Mouse (Mus musculus) left cerebral cortex, postnatal 25 days (tissue): Measurements from ENCODE around the gene Rbpjl. TPM values are rescaled to one million over a fixed set of nuclear protein-coding genes. Genes with fewer than 3 reads are reported as not detected.

Source experiments
- DNase-seq, 2 experiments: peaks; one replicate each; pipeline ENCODE4 v3.0.0; 2022; ENCODE audit warnings: low spot score in 2 of 2, mixed read lengths in 1 of 2
- intact Hi-C: fragments of 180-260 bp; cut with DNase I; formaldehyde crosslinking; loops from one replicate; pipeline ENCODE4 v1.15.1; 2025
- total RNA-seq, 2 experiments: library from RNA; stranded (reverse); gene quantifications; 2 replicates each; pipeline ENCODE4 v1.2.3; 2021

Rbpjl gene
- under 1 TPM; 0.41 to 0.43 TPM for total RNA-seq

DNA sequence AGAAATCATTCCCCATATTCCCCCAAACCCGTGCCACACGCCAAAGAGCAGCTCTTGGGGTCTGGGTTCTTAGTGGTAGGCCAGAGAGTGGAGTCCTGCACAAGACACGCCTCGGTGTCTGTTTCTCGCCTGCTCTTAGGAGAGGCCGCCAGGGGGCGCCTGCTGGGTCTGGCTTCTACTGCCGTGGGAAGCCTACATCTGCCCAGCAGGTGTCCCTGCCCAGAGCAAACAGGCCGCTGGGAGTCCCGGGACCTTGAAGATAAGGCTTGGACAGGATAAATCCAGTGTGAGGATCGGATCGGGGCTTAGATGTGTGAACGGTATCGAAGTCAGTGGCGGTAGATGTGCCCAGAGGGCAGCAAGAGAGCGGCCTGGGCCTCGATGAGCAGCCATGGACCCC, at the start of gene Rbpjl:
Gene Rbpjl, plus strand, starts transcription at position 236 of the 400 bp plus-strand sequence.
- intact Hi-C loops: no loop called here

DNA sequence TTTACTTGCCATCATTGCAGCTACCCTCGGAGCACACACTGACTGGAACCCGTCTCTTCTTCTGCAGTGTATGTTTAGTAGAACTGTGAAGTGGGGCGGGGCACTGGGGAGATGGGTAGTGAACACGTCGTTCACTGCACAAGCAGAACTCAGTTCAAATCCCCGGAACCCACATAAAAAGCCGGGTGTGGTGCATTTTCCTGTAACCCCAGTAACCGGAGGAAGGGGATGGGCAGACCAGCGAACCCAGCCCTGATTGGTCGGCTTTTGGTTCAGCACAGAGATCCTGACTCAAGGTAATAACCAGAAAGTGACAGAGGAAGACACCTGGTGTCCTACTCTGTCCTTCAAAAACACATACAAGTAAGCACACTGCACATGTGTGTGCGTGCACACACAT, 49.6 kb upstream of the Rbpjl start:
- DNase-seq: no peak
- intact Hi-C loops: loop anchor here (5.0 kb wide), 1 partner anchor 226 kb away; no protein-coding TSS in a partner anchor

More for the DNA sequence above, at the start of gene Rbpjl:
- peak; percentile 62 to 67 for DNase-seq

DNA sequence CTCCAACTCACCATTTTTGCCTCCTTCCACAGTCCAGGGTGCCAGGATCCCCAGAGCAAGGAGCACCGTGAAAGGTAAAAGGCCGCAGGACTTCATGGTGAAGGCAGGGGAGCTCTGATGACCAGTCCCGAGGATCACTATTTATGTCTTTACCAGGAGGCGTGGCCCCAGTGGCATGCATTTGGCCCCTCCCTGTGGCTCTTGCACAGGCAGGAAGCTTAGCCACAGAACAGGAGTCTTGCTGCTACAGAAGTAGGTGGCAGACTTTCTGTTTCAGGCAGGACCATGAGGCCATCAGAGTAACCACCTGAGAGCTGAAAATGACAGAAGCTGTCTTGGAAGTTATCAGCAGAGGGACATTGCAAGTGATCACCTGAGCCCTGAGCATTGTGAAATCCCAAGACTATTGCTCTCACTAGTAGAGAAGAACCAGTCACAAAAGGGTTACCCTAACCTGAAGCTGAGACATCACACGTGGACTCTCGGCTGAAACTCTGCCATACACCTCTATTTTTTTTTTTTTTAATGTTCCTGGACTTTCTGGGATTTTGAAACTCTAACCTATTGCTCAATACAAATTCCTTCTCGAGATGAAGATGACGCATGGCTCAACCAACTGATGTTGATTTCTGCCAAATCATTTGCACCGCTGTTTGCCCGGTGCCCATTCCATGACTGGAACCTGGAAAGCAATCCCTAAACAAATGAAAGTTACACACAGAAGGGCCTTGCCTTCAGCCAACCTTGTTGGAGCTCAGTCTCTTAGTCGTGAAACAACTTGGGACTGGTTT, 46.6 kb upstream of the Rbpjl start:
- DNase-seq: no peak

DNA sequence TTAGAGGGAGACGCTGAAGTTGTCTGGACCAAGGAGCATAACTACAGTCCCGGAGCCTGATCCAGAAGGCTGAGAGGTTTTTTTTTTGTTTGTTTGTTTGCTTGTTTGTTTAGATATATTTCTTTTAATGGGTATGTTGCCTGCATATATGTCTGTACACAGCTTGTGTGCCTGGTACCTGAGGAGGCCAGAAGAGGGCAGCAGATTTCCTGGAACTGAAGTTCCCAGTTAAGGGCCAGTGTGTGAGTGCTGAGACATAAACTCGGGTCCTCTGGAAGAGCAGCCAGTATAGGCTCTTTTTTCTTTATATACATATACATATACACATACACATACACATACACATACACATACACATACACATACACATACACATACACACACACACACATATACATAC, 44.6 kb upstream of the Rbpjl start:
- DNase-seq: no peak
- intact Hi-C loops: no loop called here

More for the DNA sequence above, 46.6 kb upstream of the Rbpjl start:
- intact Hi-C loops: no loop called here

DNA sequence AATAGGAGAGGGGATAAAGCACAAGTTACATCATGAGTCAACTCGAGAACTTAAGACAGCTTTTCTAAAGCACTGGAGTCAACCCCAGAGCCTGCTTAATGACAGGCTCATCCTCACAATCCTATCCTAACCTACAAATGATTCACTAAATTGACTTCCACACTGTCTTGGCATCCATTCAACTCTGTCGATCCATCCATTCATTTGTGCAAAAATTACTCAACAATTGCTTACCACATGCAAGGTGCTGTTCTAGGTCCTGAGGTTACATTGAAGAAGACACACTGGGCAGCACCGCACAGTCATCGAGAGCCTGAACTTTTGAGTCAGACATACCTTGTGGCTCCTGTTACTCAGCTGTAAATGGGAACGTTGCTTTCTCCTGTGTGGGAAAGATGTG, 43.9 kb upstream of the Rbpjl start:
- intact Hi-C loops: no loop called here
- DNase-seq: no peak

DNA sequence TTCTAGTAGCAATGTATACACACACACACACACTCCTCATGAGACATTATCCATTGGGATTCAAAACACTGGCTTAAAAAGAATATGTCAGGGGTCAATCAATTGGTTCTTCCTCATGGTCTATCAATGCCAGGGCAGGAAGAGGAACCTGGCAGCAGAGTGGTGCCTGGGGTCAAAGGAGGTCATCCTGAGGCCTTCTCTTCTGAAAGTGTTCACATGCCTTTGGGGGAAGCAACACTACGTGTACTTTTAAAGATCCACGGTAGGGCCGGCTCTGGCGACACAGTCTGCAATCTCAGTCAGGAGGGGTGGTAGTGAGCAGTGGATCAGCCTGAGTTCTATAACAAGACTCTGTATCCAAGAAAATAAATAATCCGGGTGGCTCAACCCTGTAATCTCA, 43.3 kb upstream of the Rbpjl start:
- intact Hi-C loops: no loop called here
- DNase-seq: no peak

DNA sequence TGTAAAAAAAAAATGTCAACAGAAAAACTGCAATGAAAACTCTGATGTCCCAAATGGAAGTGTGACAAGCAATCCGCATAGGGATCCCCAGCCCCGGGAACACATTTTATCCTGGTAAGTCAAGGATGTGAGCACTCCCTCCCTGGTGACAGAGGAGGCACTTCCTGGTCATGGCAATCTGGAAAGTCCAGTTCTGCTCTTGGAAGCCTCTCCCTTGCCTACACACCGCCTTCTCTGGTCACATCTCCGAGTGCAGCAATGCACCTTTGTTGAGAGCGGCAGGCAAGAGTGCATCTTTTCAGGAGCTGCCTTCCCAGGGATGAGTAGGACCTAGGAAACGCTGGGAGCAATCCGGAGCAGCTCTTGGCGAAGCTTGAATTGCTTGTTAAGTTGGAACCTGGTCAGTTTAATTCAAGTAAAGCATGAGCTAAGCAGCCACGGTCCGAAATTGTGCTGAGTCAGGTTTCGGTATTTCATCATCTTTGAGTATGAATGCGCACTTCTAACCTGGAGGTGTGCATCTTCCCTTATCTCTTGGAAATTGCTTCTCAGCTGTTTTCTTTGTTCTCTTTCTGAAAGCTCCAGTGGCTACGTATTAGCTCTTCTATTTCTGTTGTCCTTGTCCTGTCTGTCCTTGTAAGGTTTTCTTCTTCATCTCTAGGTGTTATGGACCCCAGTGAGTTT, 41.8 kb upstream of the Rbpjl start:
- no peak for DNase-seq
- intact Hi-C loops: no loop called here

DNA sequence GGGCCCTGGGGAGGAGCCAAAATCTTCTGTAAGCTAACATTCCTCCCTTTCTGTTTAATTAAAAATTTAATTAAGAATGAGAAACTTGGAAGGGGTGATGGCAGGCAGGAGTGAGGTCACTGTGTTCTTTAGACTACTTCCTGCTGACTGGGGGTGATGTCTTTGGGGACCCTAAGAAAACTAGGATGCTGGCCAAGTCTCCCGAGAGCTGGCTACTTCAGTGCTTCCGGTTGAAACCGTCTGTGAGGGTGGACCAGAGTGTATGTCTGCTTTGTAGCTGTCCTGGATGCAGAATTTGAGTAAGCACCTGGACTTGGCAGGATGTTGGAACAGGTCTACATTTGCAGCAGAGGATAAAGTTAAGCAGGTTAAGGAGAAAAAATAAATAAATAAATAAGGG, 36.0 kb upstream of the Rbpjl start:
- DNase-seq: no peak
- intact Hi-C loops: no loop called here

DNA sequence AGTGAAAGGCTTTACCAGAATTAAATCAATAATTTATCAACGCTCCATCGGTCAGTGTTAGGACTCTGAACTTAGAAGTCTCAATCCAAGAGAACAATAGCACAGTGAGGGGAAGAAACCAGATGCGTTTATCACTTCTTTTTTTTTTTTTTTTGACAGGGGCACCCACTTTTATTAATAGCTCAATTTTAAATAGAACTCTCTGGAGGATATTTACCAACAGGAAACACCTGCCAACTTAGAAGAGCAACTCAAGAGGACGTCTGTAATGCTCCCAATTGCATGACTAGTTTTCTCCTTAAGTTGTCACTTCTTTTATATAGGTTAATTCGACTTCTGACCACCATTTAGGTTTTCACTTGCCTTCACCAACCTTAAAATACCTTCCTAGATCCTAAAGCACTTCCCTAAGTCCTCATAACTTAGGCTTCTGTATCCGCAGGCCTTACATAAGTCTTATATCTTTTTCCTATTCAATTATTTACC, 34.3 kb upstream of the Rbpjl start:
- no peak for DNase-seq
- intact Hi-C loops: no loop called here

DNA sequence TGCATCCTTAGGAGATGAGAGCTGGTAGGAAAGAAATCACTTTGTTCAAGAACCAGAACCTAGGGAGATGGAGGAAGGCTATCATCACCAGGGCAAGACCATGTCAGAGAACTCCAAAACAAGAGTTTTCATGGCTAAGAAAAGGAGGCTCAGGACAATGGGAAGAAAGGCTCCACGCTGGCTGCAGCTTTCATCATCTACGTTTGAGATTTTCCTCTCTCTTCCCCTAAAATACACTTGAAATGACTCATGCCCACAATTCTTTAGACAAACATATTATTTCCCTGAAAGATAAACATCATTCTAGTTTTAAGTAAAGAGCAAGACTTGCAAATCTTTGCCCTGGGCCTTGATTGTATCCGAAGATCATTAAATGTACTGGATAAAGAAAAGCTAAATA, 31.6 kb upstream of the Rbpjl start:
- intact Hi-C loops: no loop called here
- no peak for DNase-seq

DNA sequence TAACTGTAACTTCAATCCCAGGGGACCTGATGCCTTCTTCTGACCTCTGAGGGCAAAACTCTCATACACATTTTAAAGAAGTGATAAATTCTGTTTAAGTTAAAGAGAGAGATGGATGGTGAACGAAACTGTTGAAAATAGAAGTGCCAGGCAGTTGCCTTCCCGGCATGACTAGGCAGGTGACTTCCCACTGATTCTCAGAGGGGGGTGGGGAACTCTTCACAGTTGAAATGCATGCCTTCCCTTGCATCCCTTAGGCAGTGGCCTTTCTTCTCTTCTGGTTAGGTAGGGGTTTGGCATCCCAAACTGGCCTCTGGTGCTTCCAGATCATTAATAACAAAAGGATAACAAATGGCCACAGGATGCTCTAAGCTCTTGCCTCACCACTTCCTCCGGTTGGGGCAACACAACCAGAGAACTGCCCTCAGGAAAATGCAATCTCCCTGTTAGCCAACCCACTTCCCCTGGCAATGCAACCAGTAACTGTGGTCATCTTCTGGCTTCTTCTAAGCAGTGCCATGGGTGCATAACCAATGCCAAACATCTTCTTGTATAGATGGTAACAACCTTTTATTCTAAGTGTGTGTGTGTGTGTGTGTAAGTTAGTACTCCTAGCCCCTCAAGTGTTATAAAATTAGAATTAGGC, 30.4 kb upstream of the Rbpjl start:
- no peak for DNase-seq
- intact Hi-C loops: no loop called here

DNA sequence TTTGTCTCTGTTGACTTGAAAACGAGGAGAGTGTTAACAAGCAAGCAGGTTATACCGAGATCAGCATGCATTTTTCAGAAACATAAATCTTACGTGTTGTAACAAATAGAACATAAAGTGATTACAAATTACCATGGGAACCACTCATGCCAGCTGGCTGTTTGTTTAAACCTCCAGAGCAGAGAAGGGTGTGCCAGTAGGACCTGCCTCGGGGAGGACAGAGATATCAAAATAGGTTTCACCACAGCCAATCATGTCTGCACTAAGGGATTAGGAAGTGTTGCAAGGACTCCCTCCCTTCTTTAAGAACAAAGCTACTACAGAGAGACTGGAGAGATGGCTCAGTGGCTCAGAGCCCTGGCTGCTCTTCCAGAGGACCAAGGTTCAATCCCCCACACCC, 29.8 kb upstream of the Rbpjl start:
- peak; percentile 9 for DNase-seq
- intact Hi-C loops: no loop called here

DNA sequence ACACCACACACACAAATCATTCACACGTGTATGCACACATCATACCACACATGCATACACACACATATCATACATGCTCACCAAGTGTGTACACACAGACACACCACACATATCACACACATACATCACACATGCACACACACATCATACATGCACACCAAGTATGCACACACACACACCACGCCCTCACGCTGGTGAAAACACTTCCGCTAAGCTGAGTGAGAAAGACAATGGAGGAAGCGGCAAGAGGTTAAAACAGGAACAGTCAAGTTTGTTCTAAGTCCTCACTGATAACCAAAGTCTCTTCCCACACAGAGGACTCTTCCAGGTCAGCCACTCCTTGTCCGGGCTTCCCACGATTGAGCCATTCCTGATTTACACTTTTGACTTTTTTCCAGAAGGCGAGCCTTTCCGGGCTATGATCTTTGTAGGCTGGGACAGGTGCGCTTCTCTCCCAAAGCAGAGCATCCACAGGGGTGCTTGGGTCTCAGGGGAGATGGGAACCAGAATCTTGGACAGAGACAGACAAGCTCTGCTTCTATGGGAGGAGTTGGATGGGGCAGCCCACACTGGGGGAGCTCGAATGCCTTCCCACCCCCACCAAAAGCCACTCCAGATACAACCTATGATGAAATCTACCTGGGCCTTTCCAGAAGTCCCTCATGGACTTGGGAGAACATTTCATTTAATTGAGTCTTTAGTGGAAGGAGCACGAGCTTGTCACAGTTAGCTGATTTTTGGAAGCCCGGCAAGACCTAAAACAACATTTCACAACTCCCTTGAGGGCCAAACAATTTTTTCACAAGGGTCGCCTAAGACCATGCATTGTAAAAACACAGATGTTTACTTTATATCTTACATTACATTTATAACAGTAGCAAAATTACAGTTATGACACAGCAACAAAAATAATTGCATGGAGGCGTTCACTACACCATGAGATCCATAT, 25.2 kb upstream of the Rbpjl start:
- DNase-seq: no peak
- intact Hi-C loops: no loop called here

DNA sequence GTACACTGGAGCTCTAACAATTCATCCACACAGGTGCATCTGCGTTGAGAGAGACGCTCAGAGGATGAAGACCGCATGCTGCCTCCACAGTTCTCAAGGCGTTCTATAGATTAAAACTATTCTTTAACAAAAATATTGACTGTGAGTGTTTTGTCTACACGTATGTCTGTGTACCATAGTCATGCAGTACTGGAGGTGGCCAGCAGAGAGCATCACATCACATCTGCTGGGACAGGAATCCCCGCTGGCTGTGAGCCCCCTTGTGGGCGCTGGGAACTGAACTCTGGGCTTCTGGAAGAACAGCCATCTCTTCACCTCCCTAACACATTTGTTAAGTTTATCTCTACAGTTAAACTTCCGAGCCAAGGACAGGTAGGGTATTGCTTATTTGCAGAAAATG, 21.2 kb upstream of the Rbpjl start:
- intact Hi-C loops: no loop called here
- DNase-seq: no peak

DNA sequence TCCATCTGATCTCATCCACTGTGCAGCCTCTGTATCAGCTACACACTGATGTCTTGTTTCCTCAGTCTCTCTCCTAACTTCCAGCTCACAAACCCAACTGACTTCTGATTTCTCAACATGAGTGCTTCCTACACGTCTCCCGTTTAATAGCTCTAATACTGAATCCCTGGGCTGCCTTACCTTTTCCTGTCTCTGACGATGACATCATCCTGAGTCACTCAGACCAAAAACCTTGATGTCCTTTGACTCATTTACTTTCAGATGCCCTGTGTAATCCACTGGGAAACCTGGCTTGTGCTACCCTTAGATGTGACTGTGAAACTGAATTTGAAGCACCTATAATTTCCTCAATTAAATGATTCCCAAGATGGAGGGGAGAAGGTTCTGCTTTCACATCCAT, 20.0 kb upstream of the Rbpjl start:
- no peak for DNase-seq
- intact Hi-C loops: no loop called here

DNA sequence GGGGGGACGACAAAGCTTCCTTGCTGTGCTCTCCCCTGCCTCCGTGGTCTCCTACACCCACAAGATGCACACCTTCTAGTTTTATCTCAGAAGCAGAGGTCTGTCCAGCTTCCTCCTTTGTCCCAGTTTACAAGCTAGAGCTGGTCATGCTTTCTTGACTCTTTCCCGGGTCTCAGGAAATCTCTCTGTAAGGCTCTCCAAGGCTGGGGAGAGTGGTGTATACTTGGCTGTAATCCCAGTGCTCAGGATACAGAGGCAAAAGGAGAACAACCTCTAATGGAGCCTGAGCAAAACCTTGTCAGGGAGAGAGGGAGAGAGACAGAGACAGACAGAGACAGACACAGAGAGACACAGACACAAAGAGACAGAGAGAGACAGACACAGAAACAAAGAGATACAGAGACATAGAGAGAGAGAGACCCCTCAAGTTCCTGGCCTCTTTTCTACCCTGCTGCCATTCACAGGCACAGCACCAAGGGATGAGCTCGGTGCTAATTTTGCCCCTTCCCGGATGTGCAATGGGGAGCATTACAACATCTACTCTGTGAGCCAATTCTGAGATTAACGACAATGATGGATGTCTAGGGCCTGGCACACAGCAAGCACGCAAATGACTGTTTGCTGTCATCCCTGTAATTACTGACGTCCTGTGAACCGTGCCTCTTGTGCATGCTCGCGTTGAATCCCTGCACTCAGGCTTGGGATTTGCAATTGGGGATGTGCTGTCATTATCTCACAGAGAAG, 19.1 kb upstream of the Rbpjl start:
- intact Hi-C loops: no loop called here
- no peak for DNase-seq

DNA sequence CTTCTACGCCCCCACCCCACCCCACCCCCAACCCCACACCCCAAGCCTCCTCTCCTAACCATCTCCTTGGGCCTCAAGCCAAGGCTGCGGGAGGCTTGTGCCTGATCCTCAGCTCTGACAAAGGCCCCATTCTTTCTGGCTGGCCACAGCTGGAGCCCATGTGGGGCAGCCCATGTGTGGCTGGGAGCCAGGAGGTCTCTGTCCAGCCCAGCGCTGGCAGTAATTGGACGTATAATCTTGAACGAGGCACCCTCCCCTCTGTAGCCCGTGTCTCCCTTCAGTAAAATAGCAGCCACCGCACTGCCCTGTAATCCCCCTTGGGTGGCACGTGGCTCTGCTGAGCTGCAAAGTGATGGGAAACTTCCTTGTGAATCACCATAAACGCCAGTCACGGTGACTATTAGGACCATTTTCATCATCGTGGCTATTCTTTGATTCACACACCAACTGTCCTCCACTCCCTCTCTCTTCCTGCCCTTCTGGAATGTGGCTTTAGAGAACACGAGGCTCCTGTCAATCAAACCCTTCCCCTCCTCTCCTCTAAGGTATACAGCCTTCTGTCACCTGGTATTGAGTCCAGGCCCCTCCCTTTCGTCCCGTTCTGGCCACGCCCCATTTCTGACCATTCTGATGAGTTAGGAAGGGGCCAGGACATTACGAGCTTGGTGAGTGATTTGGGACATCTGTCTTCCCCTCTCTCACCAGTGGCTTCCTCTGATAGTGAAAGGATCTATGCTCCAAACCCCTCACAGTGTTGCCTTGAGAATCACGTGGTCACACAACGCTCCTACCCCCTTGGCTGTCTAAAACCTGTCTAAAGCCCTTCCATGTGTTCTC, 16.8 kb upstream of the Rbpjl start:
- DNase-seq: peak in 1 of 2 experiments; percentile 41
- intact Hi-C loops: loop anchor here (5.0 kb wide), 1 partner anchor 254 kb away; no protein-coding TSS in a partner anchor

DNA sequence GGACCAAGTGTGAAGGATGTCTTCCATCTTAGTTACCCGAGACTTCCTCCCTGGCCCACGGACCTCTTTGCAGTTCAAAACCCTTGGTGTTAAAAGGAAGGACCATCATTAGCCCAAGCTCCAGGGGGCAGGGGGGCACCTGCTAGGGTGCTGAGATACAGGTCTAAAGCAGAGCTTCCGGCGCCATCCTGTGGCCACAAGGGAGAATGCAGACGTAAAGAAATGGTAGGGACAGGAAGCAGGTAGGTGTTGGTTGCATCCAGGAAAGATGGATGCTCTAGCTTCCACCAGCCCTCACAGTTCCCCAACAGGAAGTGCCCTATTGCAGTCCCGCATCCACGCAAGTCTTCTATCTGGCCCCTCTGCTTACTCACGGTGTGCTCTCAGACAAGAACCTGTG, 16.0 kb upstream of the Rbpjl start:
- intact Hi-C loops: loop anchor here (5.0 kb wide), 1 partner anchor 255 kb away; no protein-coding TSS in a partner anchor
- peak; percentile 54 to 68 for DNase-seq
